Mouse (Mus musculus) macrophage (primary cell): ENCODE data around the gene Myo5c. TPM values are rescaled to one million over a fixed set of nuclear protein-coding genes. Genes with fewer than 3 reads are reported as not detected.

Experiments used
- H3K27ac ChIP-seq: fragments of 350-480 bp; formaldehyde crosslinking; 2 replicates; pipeline ENCODE4 v1.9.0; 2021
- H3K36me3 ChIP-seq: fragments of 350-480 bp; formaldehyde crosslinking; 2 replicates; pipeline ENCODE4 v1.9.0; 2021; ENCODE audit errors: inconsistent target
- H3K4me3 ChIP-seq: fragments of 350-480 bp; formaldehyde crosslinking; 2 replicates; pipeline ENCODE4 v1.9.0; 2021; ENCODE audit errors: inconsistent target
- H3K79me2 ChIP-seq: fragments of 350-480 bp; formaldehyde crosslinking; 2 replicates; pipeline ENCODE4 v1.9.0; 2021; ENCODE audit errors: inconsistent target
- WGBS: methylation state at CpG from one replicate; pipeline ENCODE4 v1.1.7; 2026; ENCODE audit warnings: inconsistent platforms; ENCODE audit not compliant: missing documents; 5-methylcytosine and 5-hydroxymethylcytosine counted together
- polyA plus RNA-seq: library from polyadenylated mRNA; stranded (reverse); fragments of 250-400 nt; gene quantifications from 3 replicates; pipeline ENCODE4 v1.2.4, GENCODE M21; 2018; ENCODE audit warnings: inconsistent platforms

The Myo5c gene
- polyA plus RNA-seq, 1 experiment from 2014 or later, result not detected

DNA sequence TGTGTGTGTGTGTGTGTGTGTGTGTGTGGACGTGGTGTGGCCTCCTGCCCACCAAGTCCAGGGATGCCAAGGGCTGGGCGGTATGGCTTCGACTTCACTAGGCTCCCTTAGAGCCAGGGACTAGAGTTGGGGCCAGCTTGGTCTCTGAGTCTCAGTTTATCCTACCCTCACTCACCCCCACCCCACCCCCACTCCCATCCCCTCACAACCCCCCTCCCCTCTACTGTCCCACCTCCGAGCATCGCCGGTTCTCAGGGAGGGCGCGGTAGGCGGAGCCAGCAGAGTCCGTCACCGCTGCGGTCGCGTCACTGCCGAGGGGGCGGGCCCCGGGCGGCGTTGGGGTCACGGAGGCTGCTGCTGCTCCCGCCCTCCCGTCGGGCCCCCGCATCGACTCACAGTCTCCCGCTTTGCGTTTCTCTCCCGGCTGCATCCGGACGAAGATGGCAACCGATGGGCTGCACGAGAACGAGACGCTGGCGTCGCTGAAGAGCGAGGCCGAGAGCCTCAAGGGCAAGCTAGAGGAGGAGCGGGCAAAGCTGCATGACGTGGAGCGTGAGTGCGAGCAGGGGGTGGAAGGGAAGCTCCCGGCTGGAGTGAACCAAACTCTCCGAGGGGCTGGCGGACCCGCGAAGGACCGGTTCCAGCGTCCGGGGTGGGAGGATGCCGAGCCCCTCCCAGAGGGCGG lies 82.2 kb downstream of the Myo5c start:
- 2% methylated on average over 40 of the region's 52 CpGs for WGBS
- peak overlapping the region; percentile 39 for H3K4me3 ChIP-seq

GRCm38 (mm10) chr9:75314517-75315105 lies 82.8 kb downstream of the Myo5c start:
- 13% methylated on average over 21 of the region's 22 CpGs for WGBS
- Histone ChIP-seq H3K27ac (no peak overlapping the region), H3K4me3 (peak overlapping the region; percentile 39), H3K79me2 (no peaks in the 10 kb centered on the region), H3K36me3 (no peaks in the 10 kb centered on the region)

More for the DNA sequence above, 82.2 kb downstream of the Myo5c start:
- Histone ChIP-seq H3K27ac (no peak overlapping the region), H3K36me3 (no peaks in the 10 kb centered on the region), H3K79me2 (no peaks in the 10 kb centered on the region)

DNA sequence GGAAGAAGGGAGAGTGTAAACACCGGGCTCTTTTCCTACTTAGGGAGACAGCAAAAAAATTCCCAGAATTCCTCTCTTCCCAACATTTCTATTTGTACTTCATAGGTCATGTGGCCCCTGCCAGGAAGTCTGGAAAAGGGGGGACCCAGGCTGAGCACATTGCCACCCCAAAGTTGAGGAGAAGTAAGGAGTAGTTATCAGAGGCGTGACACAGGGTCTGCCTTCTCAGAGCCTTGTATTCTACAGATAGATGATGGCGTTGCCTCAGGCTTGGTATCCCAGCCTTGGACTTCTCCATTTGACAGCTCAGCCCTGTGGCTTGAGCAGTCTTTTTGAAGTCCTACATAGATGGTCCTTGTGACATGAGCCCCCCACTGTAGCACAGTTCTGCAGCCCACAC lies 83.4 kb downstream of the Myo5c start:
- H3K4me3 ChIP-seq, result no peak overlapping the region
- no peaks in the 10 kb centered on the region for H3K36me3 ChIP-seq
- no peak overlapping the region for H3K27ac ChIP-seq
- no peaks in the 10 kb centered on the region for H3K79me2 ChIP-seq
- 91% methylated on average over 3 of the region's 3 CpGs for WGBS

DNA sequence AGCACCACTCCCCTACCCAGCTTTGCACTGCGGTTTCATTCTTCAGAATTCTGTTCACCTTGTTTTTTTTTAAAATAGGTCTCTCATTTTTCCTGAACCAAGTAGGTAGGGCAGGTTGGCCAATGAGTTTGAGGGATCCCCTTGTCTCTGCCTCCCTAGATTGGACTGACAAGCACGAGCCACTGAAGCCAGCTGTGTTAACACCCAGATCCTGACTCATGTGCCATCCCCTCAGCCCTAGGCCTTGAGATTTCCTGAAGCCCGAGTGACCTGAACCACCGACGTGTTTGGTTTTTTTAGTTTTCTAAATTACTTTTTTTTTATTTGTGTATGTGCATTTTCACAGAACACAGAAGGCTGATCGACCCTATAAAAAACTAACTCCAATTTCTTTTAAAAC lies 85.0 kb downstream of the Myo5c start:
- no peaks in the 10 kb centered on the region for H3K36me3 ChIP-seq
- no peak overlapping the region for H3K27ac ChIP-seq
- no peak overlapping the region for H3K4me3 ChIP-seq
- H3K79me2 ChIP-seq, result no peaks in the 10 kb centered on the region
- WGBS, result 97% methylated on average over 6 of the region's 6 CpGs

DNA sequence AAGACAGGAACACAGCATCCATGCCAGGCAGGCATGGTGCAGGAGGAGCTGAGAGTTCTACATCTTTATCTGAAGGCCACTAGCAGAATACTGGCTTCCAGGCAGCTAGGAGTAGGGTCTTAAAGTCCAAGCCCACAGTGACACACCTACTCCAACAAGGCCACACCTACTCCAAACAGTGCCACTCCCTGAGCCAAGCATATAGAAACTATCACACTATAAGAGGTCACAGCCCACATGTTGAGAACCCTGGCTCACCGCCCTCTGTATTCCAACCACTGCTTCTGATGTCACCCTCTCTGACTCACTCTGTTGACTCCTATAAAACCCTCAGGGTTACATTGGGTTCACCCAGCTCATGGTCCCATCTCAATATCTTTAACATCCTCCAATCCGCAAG lies 86.4 kb downstream of the Myo5c start:
- H3K36me3 ChIP-seq, result no peaks in the 10 kb centered on the region

DNA sequence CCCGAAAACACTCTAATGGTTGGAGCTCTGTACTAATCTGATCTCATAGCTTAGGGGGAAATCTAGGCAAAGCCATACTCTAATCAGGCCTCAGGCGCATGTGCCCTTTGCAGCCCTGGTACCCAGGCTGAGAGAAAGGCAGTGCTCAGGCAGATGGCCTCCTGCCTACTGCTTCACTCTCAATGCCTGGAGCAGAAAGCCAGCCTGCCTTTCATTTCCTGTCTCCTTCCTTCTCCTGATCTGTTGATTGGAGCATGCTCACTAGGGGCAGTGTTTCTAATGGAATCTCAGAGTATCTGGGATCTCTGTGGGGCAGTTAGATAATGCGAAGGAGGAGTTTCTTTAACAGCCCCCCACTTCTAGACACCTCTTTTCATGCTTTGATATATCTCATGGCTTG lies 87.5 kb downstream of the Myo5c start:
- no peaks in the 10 kb centered on the region for H3K79me2 ChIP-seq
- no peak overlapping the region for H3K27ac ChIP-seq
- no peak overlapping the region for H3K4me3 ChIP-seq
- 100% methylated on average over 3 of the region's 3 CpGs for WGBS
- no peaks in the 10 kb centered on the region for H3K36me3 ChIP-seq

More for the DNA sequence above, 86.4 kb downstream of the Myo5c start:
- Histone ChIP-seq H3K4me3 (no peak overlapping the region), H3K79me2 (no peaks in the 10 kb centered on the region), H3K27ac (no peak overlapping the region)
- 93% methylated on average over 2 of the region's 2 CpGs for WGBS

- WGBS, result 86% methylated on average over 11 of the region's 13 CpGs
- no peaks in the 10 kb centered on the region for H3K36me3 ChIP-seq
- no peak overlapping the region for H3K27ac ChIP-seq
- no peak overlapping the region for H3K4me3 ChIP-seq
- no peaks in the 10 kb centered on the region for H3K79me2 ChIP-seq
These were observed 90.5 kb downstream of the Myo5c start for GRCm38 (mm10) chr9:75322099-75322885.

GRCm38 (mm10) chr9:75328047-75328446 lies 96.2 kb downstream of the Myo5c start:
- Histone ChIP-seq H3K36me3 (no peaks in the 10 kb centered on the region), H3K27ac (no peak overlapping the region), H3K79me2 (no peaks in the 10 kb centered on the region), H3K4me3 (no peak overlapping the region)
- 95% methylated on average over 3 of the region's 3 CpGs for WGBS

DNA sequence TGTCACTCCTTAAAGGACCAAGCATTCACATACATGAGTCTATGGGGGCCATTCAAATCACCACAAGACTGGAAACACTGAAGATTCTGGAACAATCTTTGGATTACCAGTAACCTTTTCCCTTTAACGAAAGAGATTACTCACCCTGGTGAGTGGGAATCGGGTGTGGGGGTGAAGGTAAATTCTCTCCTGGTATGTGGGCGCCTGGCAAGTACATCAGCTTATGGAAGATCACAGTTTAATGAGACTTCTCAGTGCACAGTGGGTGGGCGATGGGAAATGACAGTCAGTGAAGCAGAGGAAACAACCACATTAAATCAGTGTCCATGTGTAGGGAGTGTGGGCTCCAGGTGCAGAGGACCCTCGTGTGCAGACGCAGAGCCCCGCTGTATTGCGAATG lies 99.0 kb downstream of the Myo5c start:
- no peaks in the 10 kb centered on the region for H3K79me2 ChIP-seq
- no peak overlapping the region for H3K4me3 ChIP-seq
- H3K27ac ChIP-seq, result no peak overlapping the region
- no peaks in the 10 kb centered on the region for H3K36me3 ChIP-seq
- 94% methylated on average over 8 of the region's 8 CpGs for WGBS

- WGBS, result 93% methylated on average over 4 of the region's 4 CpGs
- Histone ChIP-seq H3K36me3 (no peaks in the 10 kb centered on the region), H3K4me3 (no peak overlapping the region), H3K79me2 (no peaks in the 10 kb centered on the region), H3K27ac (no peak overlapping the region)
These were observed 102.6 kb downstream of the Myo5c start for GRCm38 (mm10) chr9:75334440-75334839.

- WGBS, result 93% methylated on average over 6 of the region's 6 CpGs
- H3K79me2 ChIP-seq, result no peaks in the 10 kb centered on the region
- no peak overlapping the region for H3K27ac ChIP-seq
- H3K36me3 ChIP-seq, result no peaks in the 10 kb centered on the region
- no peak overlapping the region for H3K4me3 ChIP-seq
These were observed 106.2 kb downstream of the Myo5c start for GRCm38 (mm10) chr9:75338016-75338415.

DNA sequence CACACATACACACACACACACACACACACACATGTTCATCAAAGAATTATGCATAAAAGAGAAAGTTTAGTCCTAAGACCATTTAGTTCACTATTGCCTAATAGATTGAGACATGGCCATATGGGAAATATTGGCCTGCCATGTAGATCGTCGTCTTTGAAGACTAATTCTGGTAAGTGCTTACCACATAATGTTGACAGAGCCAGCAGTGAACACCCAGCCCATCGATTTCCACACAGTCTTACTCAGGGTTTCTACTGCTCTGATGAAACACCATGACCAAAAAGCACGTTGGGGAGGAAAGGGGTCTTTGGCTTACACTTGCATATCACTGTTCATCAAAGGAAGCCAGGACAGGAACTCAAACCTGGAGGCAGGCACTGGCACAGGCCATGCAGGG lies 110.6 kb downstream of the Myo5c start:
- Histone ChIP-seq H3K4me3 (no peak overlapping the region), H3K79me2 (no peaks in the 10 kb centered on the region), H3K27ac (no peak overlapping the region), H3K36me3 (no peaks in the 10 kb centered on the region)
- whole genome bisulfite sequencing, result 37% methylated on average over 4 of the region's 4 CpGs

- no peak within 1 kb of the TSS for H3K27ac ChIP-seq
- H3K36me3 ChIP-seq, result no peaks in the 10 kb centered on the region
- H3K79me2 ChIP-seq, result no peaks in the 10 kb centered on the region
- 95% methylated on average over 5 of the region's 5 CpGs for WGBS
- H3K4me3 ChIP-seq, result no peak within 1 kb of the TSS
These were observed 115.6 kb downstream of the Myo5c start, which contains the start of gene Bcl2l10 for GRCm38 (mm10) chr9:75347458-75347857. Bcl2l10 (plus strand) TSS chr9:75347758.

DNA sequence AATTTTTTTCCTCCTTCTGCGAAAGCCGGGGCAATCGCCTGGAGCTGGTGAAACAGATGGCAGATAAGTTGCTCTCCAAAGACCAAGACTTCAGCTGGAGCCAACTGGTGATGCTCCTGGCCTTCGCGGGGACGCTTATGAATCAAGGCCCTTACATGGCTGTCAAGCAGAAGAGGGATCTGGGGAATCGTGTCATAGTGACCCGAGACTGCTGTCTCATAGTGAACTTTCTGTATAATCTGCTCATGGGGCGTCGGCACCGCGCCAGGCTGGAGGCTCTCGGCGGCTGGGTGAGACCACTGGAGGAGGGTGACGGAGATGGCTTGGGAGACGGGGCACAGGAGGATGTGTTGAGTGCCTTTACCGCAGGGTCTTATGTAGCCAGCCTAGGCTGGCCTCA lies 116.2 kb downstream of the Myo5c start:
- Histone ChIP-seq H3K4me3 (no peak overlapping the region), H3K27ac (no peak overlapping the region), H3K36me3 (no peaks in the 10 kb centered on the region), H3K79me2 (no peaks in the 10 kb centered on the region)
- WGBS, result 92% methylated on average over 17 of the region's 17 CpGs

- no peak overlapping the region for H3K27ac ChIP-seq
- no peaks in the 10 kb centered on the region for H3K79me2 ChIP-seq
- no peak overlapping the region for H3K4me3 ChIP-seq
- WGBS, result 92% methylated on average over 3 of the region's 3 CpGs
- no peaks in the 10 kb centered on the region for H3K36me3 ChIP-seq
These were observed 116.8 kb downstream of the Myo5c start for GRCm38 (mm10) chr9:75348641-75349040.
